Mouse (Mus musculus) G1E (cell line): ENCODE results near the gene Cacna1c.

Experiments used
- CTCF ChIP-seq: IDR thresholded peaks from 2 replicates; pipeline ENCODE4 v1.5.1; 2012; ENCODE audit warnings: low read depth, low read length, inconsistent platforms, mixed read lengths
- GATA1 ChIP-seq: IDR thresholded peaks from 2 replicates; pipeline ENCODE4 v1.6.1; 2012; ENCODE audit warnings: borderline replicate concordance, low read length, inconsistent platforms, mixed read lengths
- GATA2 ChIP-seq: IDR thresholded peaks from 2 replicates; pipeline ENCODE4 v1.6.1; 2012; ENCODE audit warnings: low read depth, low read length, inconsistent platforms, borderline replicate concordance
- TAL1 ChIP-seq: conservative IDR thresholded peaks from 2 replicates; pipeline ENCODE4 v1.6.1; 2012; ENCODE audit warnings: low read depth, low read length, inconsistent platforms, mixed read lengths

DNA sequence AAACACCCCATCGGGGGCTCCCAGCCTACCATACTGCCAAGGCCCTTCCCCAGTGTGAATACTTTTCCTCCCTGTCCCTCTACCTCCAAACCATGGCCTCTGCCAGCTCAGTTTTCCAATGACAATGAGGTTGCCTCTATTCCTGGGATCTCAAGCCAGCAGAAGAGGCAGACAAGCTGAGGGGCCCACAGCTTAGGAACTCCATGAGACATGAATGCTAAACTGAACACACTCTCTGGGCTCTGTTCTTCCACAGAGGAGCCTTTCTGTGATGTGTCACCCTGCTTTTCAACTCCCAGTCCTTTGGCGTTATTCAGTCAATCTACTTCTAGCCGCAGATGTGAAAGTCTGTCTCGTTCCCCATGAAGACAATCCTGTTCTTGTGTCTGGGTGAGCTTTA is 399.8 kb downstream of the Cacna1c start:
- TF ChIP-seq CTCF (no peak), GATA2 (no peak), GATA1 (no peak), TAL1 (no peak)
